Mouse (Mus musculus) intestine, embryonic 14.5 days (tissue): ENCODE measurements at regions not wholly inside any gene's neighbourhood (a gene's known extent, or its start where the extent isn't known, plus 50 kb on each side); places are given as distances from the start of the nearest gene placed in this dataset.

Source experiments
- ATAC-seq: fragments of 200-750 bp; cut with Nextera tagmentation; replicated peaks from 2 replicates; pipeline ENCODE4 v1.8.0; 2017; ENCODE audit warnings: low read depth, moderate number of reproducible peaks, moderate TSS enrichment, moderate library complexity; ENCODE audit not compliant: low FRiP score, low TSS enrichment
- DNase-seq: peaks from one replicate; pipeline ENCODE4 v3.0.0-alpha.2; 2018; ENCODE audit warnings: low spot score
- H3K27ac ChIP-seq: fragments of 300-500 bp; sonication (generic); 2 replicates; pipeline ENCODE4 v1.5.1; 2014; ENCODE audit warnings: low read depth, mild to moderate bottlenecking, control low read depth
- H3K27me3 ChIP-seq: fragments of 300-500 bp; sonication (generic); replicated peaks from 2 replicates; pipeline ENCODE4 v1.6.1; 2014; ENCODE audit warnings: low read length, control low read depth; ENCODE audit not compliant: control insufficient read depth, insufficient read depth
- H3K36me3 ChIP-seq: fragments of 300-500 bp; sonication (generic); 2 replicates; pipeline ENCODE4 v1.6.1; 2014; ENCODE audit warnings: low read length, control low read depth; ENCODE audit not compliant: control insufficient read depth, insufficient read depth
- H3K4me1 ChIP-seq: fragments of 300-500 bp; sonication (generic); replicated peaks from 2 replicates; pipeline ENCODE4 v1.6.1; 2014; ENCODE audit warnings: low read length, control low read depth, mixed read lengths; ENCODE audit not compliant: control insufficient read depth, insufficient read depth
- H3K4me2 ChIP-seq: fragments of 300-500 bp; sonication (generic); 2 replicates; pipeline ENCODE4 v1.6.1; 2014; ENCODE audit warnings: low read length
- H3K4me3 ChIP-seq: fragments of 300-500 bp; sonication (generic); 2 replicates; pipeline ENCODE4 v1.5.1; 2014; ENCODE audit warnings: low read depth, low read length, control low read depth, mixed read lengths
- H3K9ac ChIP-seq: fragments of 300-500 bp; sonication (generic); 2 replicates; pipeline ENCODE4 v1.6.1; 2014; ENCODE audit warnings: mild to moderate bottlenecking, low read length
- H3K9me3 ChIP-seq: fragments of 300-500 bp; sonication (generic); 2 replicates; pipeline ENCODE4 v1.6.1; 2016; ENCODE audit warnings: low read length, control low read depth; ENCODE audit not compliant: control insufficient read depth
- WGBS: fragments of 180-500 bp; shearing (Covaris S2); extraction: QIAGEN DNeasy Blood & Tissue Kit; methylation state at CpG from one replicate; pipeline ENCODE4 v1.1.7; 2014; 5-methylcytosine and 5-hydroxymethylcytosine counted together

- no peak for DNase-seq
- H3K4me2 ChIP-seq: no peak overlapping the region
- H3K4me1 ChIP-seq: no peaks in the 10 kb centered on the region
- no peaks in the 10 kb centered on the region for H3K27me3 ChIP-seq
- H3K36me3 ChIP-seq: no peaks in the 10 kb centered on the region
- no peak overlapping the region for H3K4me3 ChIP-seq
- WGBS: 86% methylated on average over 10 of the region's 10 CpGs
- H3K27ac ChIP-seq: no peak overlapping the region
- ATAC-seq: no peak
- no peaks in the 10 kb centered on the region; the same call in 1 of the 2 replicates for H3K9me3 ChIP-seq
- H3K9ac ChIP-seq: no peak overlapping the region
Measured at GRCm38 (mm10) chr2:170675731-170676130, 55.9 kb upstream of the Dok5 start.

GRCm38 (mm10) chr2:170673683-170674082 lies 57.9 kb upstream of the Dok5 start:
- no peaks in the 10 kb centered on the region for H3K27me3 ChIP-seq
- H3K27ac ChIP-seq: no peak overlapping the region
- ATAC-seq (no peak), DNase-seq (no peak)
- no peak overlapping the region for H3K9ac ChIP-seq
- WGBS: 81% methylated on average over 6 of the region's 6 CpGs
- H3K4me2 ChIP-seq: no peak overlapping the region
- no peaks in the 10 kb centered on the region for H3K36me3 ChIP-seq
- H3K4me3 ChIP-seq: no peak overlapping the region
- no peaks in the 10 kb centered on the region for H3K4me1 ChIP-seq
- no peaks in the 10 kb centered on the region; the same call in 1 of the 2 replicates for H3K9me3 ChIP-seq

GRCm38 (mm10) chr2:170672789-170673188 lies 58.8 kb upstream of the Dok5 start:
- no peak overlapping the region for H3K4me2 ChIP-seq
- no peaks in the 10 kb centered on the region for H3K27me3 ChIP-seq
- H3K9me3 ChIP-seq: no peaks in the 10 kb centered on the region; the same call in 1 of the 2 replicates
- DNase-seq: no peak
- no peak overlapping the region for H3K27ac ChIP-seq
- no peaks in the 10 kb centered on the region for H3K36me3 ChIP-seq
- H3K4me1 ChIP-seq: no peaks in the 10 kb centered on the region
- no peak overlapping the region for H3K4me3 ChIP-seq
- WGBS: 94% methylated on average over 1 of the region's 1 CpGs
- ATAC-seq: no peak
- H3K9ac ChIP-seq: no peak overlapping the region

GRCm38 (mm10) chr2:170668960-170669359 lies 62.6 kb upstream of the Dok5 start:
- Histone ChIP-seq H3K4me3 (no peak overlapping the region), H3K27ac (no peak overlapping the region), H3K9me3 (no peaks in the 10 kb centered on the region), H3K27me3 (no peaks in the 10 kb centered on the region), H3K36me3 (no peaks in the 10 kb centered on the region), H3K4me1 (no peaks in the 10 kb centered on the region), H3K4me2 (no peak overlapping the region), H3K9ac (no peak overlapping the region)
- DNase-seq (no peak), ATAC-seq (no peak)
- WGBS: 91% methylated on average over 12 of the region's 12 CpGs

GRCm38 (mm10) chr2:170668497-170668896 lies 63.1 kb upstream of the Dok5 start:
- Histone ChIP-seq H3K4me3 (no peak overlapping the region), H3K27me3 (no peaks in the 10 kb centered on the region), H3K4me2 (no peak overlapping the region), H3K27ac (no peak overlapping the region), H3K36me3 (no peaks in the 10 kb centered on the region), H3K9ac (no peak overlapping the region), H3K9me3 (no peaks in the 10 kb centered on the region), H3K4me1 (no peaks in the 10 kb centered on the region)
- DNase-seq (no peak), ATAC-seq (no peak)
- 86% methylated on average over 6 of the region's 6 CpGs for WGBS

GRCm38 (mm10) chr2:170662069-170662980 lies 60.5 kb upstream of the 4930470P17Rik start:
- Histone ChIP-seq H3K27ac (no peak overlapping the region), H3K36me3 (no peaks in the 10 kb centered on the region), H3K4me2 (no peak overlapping the region), H3K4me1 (no peaks in the 10 kb centered on the region; the same call in 1 of the 2 replicates), H3K4me3 (no peak overlapping the region), H3K27me3 (no peaks in the 10 kb centered on the region), H3K9me3 (no peaks in the 10 kb centered on the region), H3K9ac (no peak overlapping the region)
- WGBS: 78% methylated on average over 25 of the region's 25 CpGs
- DNase-seq: no peak
- no peak for ATAC-seq

- 78% methylated on average over 8 of the region's 8 CpGs for WGBS
- no peak overlapping the region for H3K4me2 ChIP-seq
- H3K4me3 ChIP-seq: no peak overlapping the region
Measured at GRCm38 (mm10) chr2:170659291-170659690, 57.5 kb upstream of the 4930470P17Rik start.

GRCm38 (mm10) chr2:170658520-170658919 lies 56.7 kb upstream of the 4930470P17Rik start:
- WGBS: 45% methylated on average over 7 of the region's 7 CpGs

More at GRCm38 (mm10) chr2:170659291-170659690, 57.5 kb upstream of the 4930470P17Rik start:
- no peaks in the 10 kb centered on the region for H3K9me3 ChIP-seq
- H3K36me3 ChIP-seq: no peaks in the 10 kb centered on the region
- no peaks in the 10 kb centered on the region; the same call in 1 of the 2 replicates for H3K4me1 ChIP-seq
- no peak overlapping the region for H3K9ac ChIP-seq
- no peak for ATAC-seq
- no peak overlapping the region for H3K27ac ChIP-seq
- DNase-seq: no peak
- no peaks in the 10 kb centered on the region for H3K27me3 ChIP-seq

GRCm38 (mm10) chr2:170657821-170658221 lies 56.0 kb upstream of the 4930470P17Rik start:
- no peak for ATAC-seq
- H3K4me2 ChIP-seq: no peak overlapping the region

More at GRCm38 (mm10) chr2:170658520-170658919, 56.7 kb upstream of the 4930470P17Rik start:
- Histone ChIP-seq H3K4me2 (no peak overlapping the region), H3K9me3 (no peaks in the 10 kb centered on the region), H3K27ac (no peak overlapping the region), H3K9ac (no peak overlapping the region), H3K27me3 (no peaks in the 10 kb centered on the region), H3K4me3 (no peak overlapping the region), H3K4me1 (no peaks in the 10 kb centered on the region; the same call in 1 of the 2 replicates), H3K36me3 (no peaks in the 10 kb centered on the region)
- ATAC-seq (no peak), DNase-seq (no peak)

More at GRCm38 (mm10) chr2:170657821-170658221, 56.0 kb upstream of the 4930470P17Rik start:
- Histone ChIP-seq H3K27ac (no peak overlapping the region), H3K4me1 (no peaks in the 10 kb centered on the region; the same call in 1 of the 2 replicates), H3K27me3 (no peaks in the 10 kb centered on the region), H3K9me3 (no peaks in the 10 kb centered on the region), H3K36me3 (no peaks in the 10 kb centered on the region), H3K4me3 (no peak overlapping the region), H3K9ac (no peak overlapping the region)
- DNase-seq: peak; percentile 53
- 17% methylated on average over 7 of the region's 7 CpGs for WGBS
